11 mouse cellular contexts compared by ENCODE assay signal in the genomic region with DNA sequence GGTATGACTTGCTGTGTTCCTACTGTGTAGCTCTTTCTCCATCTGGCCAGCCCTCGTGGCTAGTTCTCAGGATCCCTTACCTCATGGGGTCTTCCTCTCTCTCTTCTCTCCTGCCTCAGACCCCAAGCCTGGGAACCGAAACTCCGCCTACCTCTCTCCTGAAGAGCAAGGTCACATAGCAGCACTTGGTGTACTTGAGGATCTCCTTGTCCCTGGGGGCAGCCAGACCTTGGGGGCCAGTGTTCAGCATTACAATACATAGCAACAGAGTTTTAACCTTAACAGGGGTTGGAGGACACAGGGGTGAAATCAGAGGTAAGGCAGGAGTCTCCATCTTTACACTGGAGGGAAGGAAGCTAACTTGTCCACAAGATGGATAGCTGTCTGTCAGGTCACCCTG. TPM values are rescaled to one million over a fixed set of nuclear protein-coding genes. Genes with fewer than 3 reads are reported as not detected.
A peak's percentile ranks its signal among the peaks of the same experiment; 100 is the strongest.
DNase-seq lines count a peak whose midpoint lies in the region; ATAC-seq and TF ChIP-seq lines count a peak whose summit lies in the region.
"Had no signal": no experiment of that assay in that cellular context is flagged by ENCODE, and none has a peak within 500 bp of the region (broad histone marks: within the 10 kb centered on the region; RNA-seq: fewer than 3 reads in every experiment).

No protein-coding gene starts in this region.

- 55% methylated on average over 3 of the region's 3 CpGs for WGBS in midbrain, embryonic 10.5 days
- 59% methylated on average over 3 of the region's 3 CpGs for WGBS in midbrain, embryonic 15.5 days
- WGBS in liver, embryonic 11.5 days: 51% methylated on average over 3 of the region's 3 CpGs

- H3K36me3 ChIP-seq in midbrain, embryonic 10.5 days: no peaks in the 10 kb centered on the region
- no peaks in the 10 kb centered on the region for H3K36me3 ChIP-seq in midbrain, embryonic 15.5 days (replicated peaks)
- H3K36me3 ChIP-seq in ES-E14 (ENCODE audit: control insufficient read depth, insufficient read depth, low read length, poor library complexity, severe bottlenecking): no peaks in the 10 kb centered on the region
- H3K36me3 ChIP-seq in liver, embryonic 11.5 days (ENCODE audit: control insufficient read depth, insufficient read depth, low read length): no peaks in the 10 kb centered on the region
- H3K36me3 ChIP-seq: neural tube, embryonic 12.5 days had no signal

- DNase-seq in midbrain, embryonic 10.5 days (ENCODE audit: low spot score): peak; percentile 9
- no peak for DNase-seq in ES-E14 (ENCODE audit: low read depth, low spot score)
- peak; percentile 48 for DNase-seq in ZHBTc4 (ENCODE audit: low read depth, low spot score)
- no peak for DNase-seq in liver, embryonic 11.5 days (ENCODE audit: low spot score)
- no peak for DNase-seq in adrenal gland, postnatal 4 days (ENCODE audit: low spot score in 2 of 2)
- no peak for DNase-seq in right cerebral cortex, postnatal 14 days
- DNase-seq: adrenal gland, postnatal 14 days; right cerebral cortex, postnatal 25 days had no signal

- no peaks in the 10 kb centered on the region for H3K27me3 ChIP-seq in midbrain, embryonic 10.5 days (ENCODE audit: low read depth, poor library complexity, severe bottlenecking)
- H3K27me3 ChIP-seq in midbrain, embryonic 15.5 days (replicated peaks): no peaks in the 10 kb centered on the region
- H3K27me3 ChIP-seq in liver, embryonic 11.5 days (replicated peaks; ENCODE audit: control insufficient read depth, insufficient read depth, low read length): no peaks in the 10 kb centered on the region
- H3K27me3 ChIP-seq: neural tube, embryonic 12.5 days had no signal

- H3K9ac ChIP-seq in midbrain, embryonic 15.5 days: no peak overlapping the region
- H3K9ac ChIP-seq in ES-E14 (ENCODE audit: insufficient read depth, low read depth, low read length, poor library complexity, severe bottlenecking): no peak overlapping the region
- H3K9ac ChIP-seq in liver, embryonic 11.5 days (ENCODE audit: low read depth, low read length): peak overlapping the region; percentile 38
- H3K9ac ChIP-seq: neural tube, embryonic 12.5 days had no signal

- no peak for ATAC-seq in midbrain, embryonic 15.5 days (replicated peaks)
- ATAC-seq in liver, embryonic 11.5 days (replicated peaks; ENCODE audit: low FRiP score): no peak

- in situ Hi-C loops in ES-E14 (cut with MboI; ENCODE audit: low sequenced_read_pairs in 2 of 2, unreplicated experiment in 2 of 2): no loop called here

- H3K4me2 ChIP-seq in midbrain, embryonic 15.5 days: no peak overlapping the region
- H3K4me2 ChIP-seq in liver, embryonic 11.5 days: peak overlapping the region; percentile 54; the same call in 1 of the 2 replicates

- H3K9me3 ChIP-seq in midbrain, embryonic 10.5 days (replicated peaks): no peaks in the 10 kb centered on the region
- no peaks in the 10 kb centered on the region for H3K9me3 ChIP-seq in midbrain, embryonic 15.5 days
- no peaks in the 10 kb centered on the region for H3K9me3 ChIP-seq in ES-E14 (ENCODE audit: control insufficient read depth, insufficient read depth, low read depth, low read length)
- H3K9me3 ChIP-seq in liver, embryonic 11.5 days (ENCODE audit: control insufficient read depth, low read length): no peaks in the 10 kb centered on the region
- H3K9me3 ChIP-seq: neural tube, embryonic 12.5 days had no signal

- H3K27ac ChIP-seq in midbrain, embryonic 10.5 days (replicated peaks): peak overlapping the region; percentile 76
- H3K27ac ChIP-seq in midbrain, embryonic 15.5 days: no peak overlapping the region
- peak overlapping the region; percentile 51; the same call in 1 of the 2 replicates for H3K27ac ChIP-seq in ES-E14 (ENCODE audit: insufficient read depth, low read depth, low read length, poor library complexity, severe bottlenecking)
- H3K27ac ChIP-seq in liver, embryonic 11.5 days (ENCODE audit: low read depth, low read length): peak overlapping the region; percentile 75
- H3K27ac ChIP-seq: stomach, postnatal 0 days had no signal

- H3K4me3 ChIP-seq in midbrain, embryonic 10.5 days: no peak overlapping the region
- H3K4me3 ChIP-seq in midbrain, embryonic 15.5 days: no peak overlapping the region
- H3K4me3 ChIP-seq in ES-E14 (ENCODE audit: insufficient read depth in 1 of 2, low read depth in 1 of 2, low read length in 2 of 2, poor library complexity in 1 of 2, severe bottlenecking in 1 of 2): no peak overlapping the region
- no peak overlapping the region for H3K4me3 ChIP-seq in liver, embryonic 11.5 days (ENCODE audit: low read depth, low read length)
- H3K4me3 ChIP-seq: neural tube, embryonic 12.5 days had no signal

- peaks cover 93% of the 10 kb centered on the region for H3K4me1 ChIP-seq in midbrain, embryonic 10.5 days
- peaks cover 35% of the 10 kb centered on the region for H3K4me1 ChIP-seq in midbrain, embryonic 15.5 days
- peaks cover 15 to 44% of the 10 kb centered on the region in 2 experiments for H3K4me1 ChIP-seq in ES-E14 (ENCODE audit: control insufficient read depth in 2 of 2, insufficient read depth in 2 of 2, low read length in 2 of 2, poor library complexity in 1 of 2)
- peaks cover 37% of the 10 kb centered on the region for H3K4me1 ChIP-seq in liver, embryonic 11.5 days (replicated peaks; ENCODE audit: control insufficient read depth, insufficient read depth, low read length)

TF ChIP-seq in ES-E14, 5 proteins besides CTCF, POLR2A, EP300 and RAD21:
- TF ChIP-seq ZC3H11A (IDR thresholded peaks at IDR 0.05; ENCODE audit: borderline replicate concordance, low read depth, low read length) (no peak), CHD2 (IDR thresholded peaks at IDR 0.05; ENCODE audit: low read depth, low read length) (no peak), HCFC1 (IDR thresholded peaks at IDR 0.05; ENCODE audit: borderline replicate concordance, insufficient read depth, low read length) (no peak), ZNF384 (IDR thresholded peaks at IDR 0.05; ENCODE audit: low read depth, low read length) (no peak), MAFK (IDR thresholded peaks at IDR 0.05; ENCODE audit: insufficient read depth, low read depth, low read length) (no peak)
TF ChIP-seq in ES-E14: peak in this region for 0.

RNA-seq across cellular contexts. Expression of a gene that starts 39.0 kb away (rescaled TPM):
- polyA plus RNA-seq in midbrain, embryonic 10.5 days (2016; fragmentation: Nextera tagmentation; extraction: Ambion mirVana): 110 and 133 TPM in 2 replicates
- 94.4 and 99.5 TPM in 2 replicates for polyA plus RNA-seq in midbrain, embryonic 15.5 days (2015; fragmentation: Nextera tagmentation; extraction: Ambion mirVana)
- 48.0 and 60.1 TPM in 2 replicates for total RNA-seq in ES-E14 (2012; rRNA removed)
- 13.8 and 15.5 TPM in 2 replicates for polyA plus RNA-seq in liver, embryonic 11.5 days (2014; fragmentation: Nextera tagmentation; extraction: Ambion mirVana)
- 10 to 100 TPM; 56.9 to 59.4 TPM for total RNA-seq in adrenal gland, postnatal 4 days (2021)

RNA-seq across cellular contexts. Expression of a gene that starts 39.1 kb away (rescaled TPM):
- polyA plus RNA-seq in midbrain, embryonic 10.5 days (2016; fragmentation: Nextera tagmentation; extraction: Ambion mirVana): 40.1 and 45.2 TPM in 2 replicates
- polyA plus RNA-seq in midbrain, embryonic 15.5 days (2015; fragmentation: Nextera tagmentation; extraction: Ambion mirVana): 74.3 and 83.1 TPM in 2 replicates
- total RNA-seq in ES-E14 (2012; rRNA removed): 10.0 and 10.4 TPM in 2 replicates
- 104 and 109 TPM in 2 replicates for polyA plus RNA-seq in liver, embryonic 11.5 days (2014; fragmentation: Nextera tagmentation; extraction: Ambion mirVana)
- total RNA-seq in adrenal gland, postnatal 4 days (2021): 10 to 100 TPM; 42.3 to 45.5 TPM

RNA-seq across cellular contexts. Expression of a gene that starts 39.2 kb away (rescaled TPM):
- 30.6 and 30.7 TPM in 2 replicates for polyA plus RNA-seq in midbrain, embryonic 10.5 days (2016; fragmentation: Nextera tagmentation; extraction: Ambion mirVana)
- polyA plus RNA-seq in midbrain, embryonic 15.5 days (2015; fragmentation: Nextera tagmentation; extraction: Ambion mirVana): 34.0 and 35.5 TPM in 2 replicates
- 7.9 and 8.4 TPM in 2 replicates for total RNA-seq in ES-E14 (2012; rRNA removed)
- polyA plus RNA-seq in liver, embryonic 11.5 days (2014; fragmentation: Nextera tagmentation; extraction: Ambion mirVana): 83.7 and 91.8 TPM in 2 replicates
- total RNA-seq in adrenal gland, postnatal 4 days (2021): 10 to 100 TPM; 60.2 to 67.6 TPM

RNA-seq across cellular contexts. Expression of a gene that starts 39.7 kb away (rescaled TPM):
- polyA plus RNA-seq in midbrain, embryonic 10.5 days (2016; fragmentation: Nextera tagmentation; extraction: Ambion mirVana): 62.0 and 66.0 TPM in 2 replicates
- 104 and 107 TPM in 2 replicates for polyA plus RNA-seq in midbrain, embryonic 15.5 days (2015; fragmentation: Nextera tagmentation; extraction: Ambion mirVana)
- 40.1 and 41.0 TPM in 2 replicates for total RNA-seq in ES-E14 (2012; rRNA removed)
- 140 and 141 TPM in 2 replicates for polyA plus RNA-seq in liver, embryonic 11.5 days (2014; fragmentation: Nextera tagmentation; extraction: Ambion mirVana)
- total RNA-seq in adrenal gland, postnatal 4 days (2021): 100 to 1,000 TPM in 1 of 2 experiments, 10 to 100 TPM in 1; 99.0 to 129 TPM

Comparison
In these comparisons a context has a peak if more than half of its experiments do, and no peak if none do; other contexts are left out.
1. DNase-seq: peak in midbrain, embryonic 10.5 days (single experiment) and ZHBTc4 (single experiment); none in ES-E14 (single experiment), liver, embryonic 11.5 days (single experiment), adrenal gland, postnatal 4 days (0 of 2) and right cerebral cortex, postnatal 14 days (single experiment).